Mouse (Mus musculus) left cerebral cortex, adult 18-20 months (tissue): ENCODE data around the gene Olfr772. TPM values are rescaled to one million over a fixed set of nuclear protein-coding genes. Genes with fewer than 3 reads are reported as not detected.
"Not testable (repeated sequence)": the region's sequence is repeated elsewhere in the genome, so short reads cannot be mapped to it uniquely, and the experiment has no call there.

Experiments used
- DNase-seq, 2 experiments: peaks; one replicate each; pipeline ENCODE4 v3.0.0; 2021 to 2022; ENCODE audit warnings: low spot score in 2 of 2, mixed read lengths in 1 of 2
- long read RNA-seq, 2 experiments: library from polyadenylated mRNA; stranded (forward); transcript quantifications; one replicate each; pipeline ENCODE4 v2.0.0; 2021
- total RNA-seq, 2 experiments: library from RNA; stranded (reverse); gene quantifications; 2 replicates each; pipeline ENCODE4 v1.2.3; 2021

Gene Olfr772
- not detected for total RNA-seq
- long read RNA-seq, experiment 1: 0 reads
- long read RNA-seq, experiment 2: 0 reads

DNA sequence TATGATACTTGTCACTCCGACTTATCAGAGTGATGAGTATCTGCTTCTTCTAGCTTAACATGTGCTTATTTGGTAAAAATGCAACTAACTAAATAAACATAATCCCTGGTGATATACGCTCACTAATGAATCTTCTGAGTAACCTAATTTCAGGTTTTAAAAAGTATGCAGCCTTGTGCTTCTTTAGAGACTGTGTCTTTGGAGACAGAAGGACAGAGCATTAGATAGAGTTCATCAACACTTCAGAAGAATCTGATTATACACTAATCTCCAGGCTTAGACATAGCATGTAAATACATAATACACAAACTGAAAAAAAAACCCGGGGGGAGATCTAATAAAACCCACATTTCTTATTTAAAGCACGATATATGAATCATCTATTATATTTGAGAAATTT, at the start of gene Olfr772:
Gene Olfr772, minus strand, starts transcription at position 101 of the 400 bp plus-strand sequence.
- not testable (repeated sequence) for DNase-seq

- not testable (repeated sequence) for DNase-seq
Measured at GRCm38 (mm10) chr10:129187319-129187718, 9.6 kb upstream of the Olfr772 start, which contains the start of gene Olfr773. Gene Olfr773 (minus strand): TSS chr10:129187419.

DNA sequence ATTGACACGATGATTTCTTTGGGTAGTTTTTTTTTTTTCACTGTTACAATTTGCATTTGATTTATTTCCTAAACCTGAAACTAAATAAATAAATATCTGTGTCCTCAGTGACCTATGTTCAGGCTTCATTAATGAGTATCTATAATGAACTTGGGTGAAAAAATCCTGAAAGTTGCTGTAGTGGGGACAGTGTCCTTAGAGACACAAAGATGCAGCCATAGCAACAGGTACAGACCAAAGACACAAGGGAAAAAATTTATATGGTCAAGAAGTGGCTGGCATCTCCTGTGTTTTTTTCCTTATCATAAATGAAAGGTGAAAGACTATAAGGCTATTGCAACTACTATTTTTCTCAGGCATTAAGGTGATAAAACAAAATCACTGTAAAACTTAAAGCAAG, 13.1 kb downstream of the Olfr772 start, which contains the start of gene Olfr771:
Gene Olfr771, minus strand, starts transcription at position 101 of the 400 bp plus-strand sequence.
- DNase-seq: no peak

DNA sequence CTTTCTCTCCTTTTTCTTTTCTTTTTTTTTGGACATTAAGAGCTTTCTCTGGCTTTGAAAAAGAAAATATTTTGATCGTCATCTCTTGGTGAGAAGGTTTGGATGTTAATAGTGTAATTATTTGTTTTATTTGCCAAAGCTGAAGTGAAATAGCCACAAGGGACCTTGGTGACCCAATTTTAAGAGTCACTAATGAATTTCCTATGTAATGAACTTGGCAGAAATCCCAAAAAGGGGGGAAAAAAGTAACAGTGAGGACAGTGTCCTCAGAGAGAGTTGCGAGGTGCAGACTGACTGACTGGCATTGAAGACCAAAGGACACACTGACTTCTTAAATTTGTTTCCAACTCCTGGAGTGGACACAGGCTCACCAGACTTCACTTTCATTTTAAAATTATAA, 38.8 kb downstream of the Olfr772 start, which contains the start of gene Olfr770:
Gene Olfr770, minus strand, starts transcription at position 101 of the 400 bp plus-strand sequence.
- no peak for DNase-seq

Other genes with a start within 250 kb of the Olfr772 start
- gene Itga7, start 244.1 kb downstream of the Olfr772 start, total RNA-seq: 10 to 100 TPM; 13.5 TPM
- gene Mettl7b, start 216.9 kb downstream of the Olfr772 start, total RNA-seq: not detected
- gene Olfr9, start 188.5 kb downstream of the Olfr772 start, total RNA-seq: not detected
- not detected for gene Olfr763, start 167.1 kb downstream of the Olfr772 start, total RNA-seq
- gene Olfr764-ps1, start 138.0 kb downstream of the Olfr772 start, total RNA-seq: not detected
- gene Olfr765, start 127.9 kb downstream of the Olfr772 start, total RNA-seq: not detected
- gene Olfr766-ps1, start 108.9 kb downstream of the Olfr772 start, total RNA-seq: not detected
- gene Olfr767, start 95.0 kb downstream of the Olfr772 start, total RNA-seq: not detected
- not detected for gene Olfr768, start 78.5 kb downstream of the Olfr772 start, total RNA-seq
- not detected for gene Olfr769, start 60.1 kb downstream of the Olfr772 start, total RNA-seq
- not detected for gene Olfr770, start 38.9 kb downstream of the Olfr772 start, total RNA-seq
- gene Olfr771, start 13.2 kb downstream of the Olfr772 start, total RNA-seq: not detected
- not detected for gene Olfr773, start 9.5 kb upstream of the Olfr772 start, total RNA-seq
- gene Olfr774, start 58.3 kb upstream of the Olfr772 start, total RNA-seq: not detected
- not detected for gene Olfr775, start 70.5 kb upstream of the Olfr772 start, total RNA-seq
- gene Olfr776, start 81.2 kb upstream of the Olfr772 start, total RNA-seq: not detected
- not detected for gene Olfr777, start 93.6 kb upstream of the Olfr772 start, total RNA-seq
- gene Olfr780, start 140.2 kb upstream of the Olfr772 start, total RNA-seq: not detected
- gene Olfr781, start 150.9 kb upstream of the Olfr772 start, total RNA-seq: not detected
- not detected for gene Olfr782, start 170.9 kb upstream of the Olfr772 start, total RNA-seq
- gene Olfr784, start 206.2 kb upstream of the Olfr772 start, total RNA-seq: under 1 TPM; 0.14 to 0.21 TPM
- not detected for gene Olfr785, start 227.5 kb upstream of the Olfr772 start, total RNA-seq
- not detected for gene Olfr786, start 249.4 kb upstream of the Olfr772 start, total RNA-seq